Mouse (Mus musculus) heart, embryonic 16.5 days (tissue): ENCODE measurements around the gene Grik1. TPM values are rescaled to one million over a fixed set of nuclear protein-coding genes. Genes with fewer than 3 reads are reported as not detected.

Experiments used
- ATAC-seq: fragments of 200-750 bp; cut with Nextera tagmentation; replicated peaks from 2 replicates; pipeline ENCODE4 v1.8.0; 2017; ENCODE audit warnings: moderate number of reproducible peaks; ENCODE audit not compliant: insufficient read depth, low FRiP score; ENCODE audit errors: extremely low read depth
- H3K27ac ChIP-seq: fragments of 300-500 bp; sonication (generic); 2 replicates; pipeline ENCODE4 v1.5.1; 2014; ENCODE audit warnings: mild to moderate bottlenecking, low read length, control low read depth, moderate library complexity
- H3K27me3 ChIP-seq: fragments of 300-500 bp; sonication (generic); 2 replicates; pipeline ENCODE4 v1.6.1; 2014; ENCODE audit warnings: low read length, mixed read lengths; ENCODE audit not compliant: control insufficient read depth, insufficient read depth
- H3K36me3 ChIP-seq: fragments of 300-500 bp; sonication (generic); 2 replicates; pipeline ENCODE4 v1.6.1; 2014; ENCODE audit not compliant: control insufficient read depth, insufficient read depth
- H3K4me1 ChIP-seq: fragments of 300-500 bp; sonication (generic); 2 replicates; pipeline ENCODE4 v1.6.1; 2014; ENCODE audit warnings: low read length, mixed read lengths; ENCODE audit not compliant: control insufficient read depth, insufficient read depth
- H3K4me2 ChIP-seq: fragments of 300-500 bp; sonication (generic); 2 replicates; pipeline ENCODE4 v1.6.1; 2014; ENCODE audit warnings: low read depth, mild to moderate bottlenecking, control low read depth, low read length
- H3K4me3 ChIP-seq: fragments of 300-500 bp; sonication (generic); 2 replicates; pipeline ENCODE4 v1.5.1; 2014; ENCODE audit warnings: mild to moderate bottlenecking, control low read depth, low read length
- H3K9ac ChIP-seq: fragments of 300-500 bp; sonication (generic); 2 replicates; pipeline ENCODE4 v1.6.1; 2014; ENCODE audit warnings: low read length, control low read depth
- H3K9me3 ChIP-seq: fragments of 300-500 bp; sonication (generic); replicated peaks from 2 replicates; pipeline ENCODE4 v1.6.1; 2016; ENCODE audit warnings: low read length; ENCODE audit not compliant: control insufficient read depth
- WGBS: fragments of 180-500 bp; shearing (Covaris S2); extraction: QIAGEN DNeasy Blood & Tissue Kit; methylation state at CpG from one replicate; pipeline ENCODE4 v1.1.7; 2014; 5-methylcytosine and 5-hydroxymethylcytosine counted together
- polyA plus RNA-seq: library from polyadenylated mRNA; unstranded; fragments of >200 nt; fragmentation: Nextera tagmentation; extraction: Ambion mirVana; gene quantifications from 2 replicates; pipeline ENCODE4 v1.2.1, GENCODE M21; 2015

The Grik1 gene
- polyA plus RNA-seq, 1 experiment from 2014 or later = 0.34 TPM

GRCm38 (mm10) chr16:88178813-88179212 is 111.3 kb downstream of the Grik1 start:
- Histone ChIP-seq H3K36me3 (no peaks in the 10 kb centered on the region), H3K4me2 (no peak overlapping the region), H3K4me1 (no peaks in the 10 kb centered on the region), H3K9ac (no peak overlapping the region), H3K4me3 (no peak overlapping the region), H3K27ac (no peak overlapping the region), H3K27me3 (no peaks in the 10 kb centered on the region), H3K9me3 (no peaks in the 10 kb centered on the region)
- no peak for ATAC-seq
- 64% methylated on average over 6 of the region's 6 CpGs for WGBS

- no peak for ATAC-seq
- WGBS = 58% methylated on average over 3 of the region's 3 CpGs
- Histone ChIP-seq H3K27ac (no peak overlapping the region), H3K27me3 (no peaks in the 10 kb centered on the region), H3K4me1 (no peaks in the 10 kb centered on the region), H3K4me2 (no peak overlapping the region), H3K4me3 (no peak overlapping the region), H3K9ac (no peak overlapping the region), H3K9me3 (no peaks in the 10 kb centered on the region), H3K36me3 (no peaks in the 10 kb centered on the region)
Measured at GRCm38 (mm10) chr16:88177364-88177763, 112.7 kb downstream of the Grik1 start.

GRCm38 (mm10) chr16:88174083-88174721 is 115.9 kb downstream of the Grik1 start:
- Histone ChIP-seq H3K4me3 (no peak overlapping the region), H3K9ac (no peak overlapping the region), H3K9me3 (no peaks in the 10 kb centered on the region), H3K27ac (no peak overlapping the region), H3K4me1 (no peaks in the 10 kb centered on the region), H3K4me2 (no peak overlapping the region), H3K27me3 (no peaks in the 10 kb centered on the region), H3K36me3 (no peaks in the 10 kb centered on the region)
- no peak for ATAC-seq
- 79% methylated on average over 9 of the region's 9 CpGs for WGBS

- no peak overlapping the region for H3K4me3 ChIP-seq
- no peak overlapping the region for H3K27ac ChIP-seq
- no peaks in the 10 kb centered on the region for H3K4me1 ChIP-seq
- ATAC-seq = no peak
- no peaks in the 10 kb centered on the region for H3K36me3 ChIP-seq
- H3K9me3 ChIP-seq = no peaks in the 10 kb centered on the region
- H3K27me3 ChIP-seq = no peaks in the 10 kb centered on the region
- no peak overlapping the region for H3K4me2 ChIP-seq
- no peak overlapping the region for H3K9ac ChIP-seq
Measured at GRCm38 (mm10) chr16:88166547-88166946, 123.5 kb downstream of the Grik1 start.

GRCm38 (mm10) chr16:88142574-88142973 is 147.5 kb downstream of the Grik1 start:
- no peaks in the 10 kb centered on the region for H3K9me3 ChIP-seq
- H3K4me2 ChIP-seq = no peak overlapping the region
- H3K36me3 ChIP-seq = no peaks in the 10 kb centered on the region
- no peak overlapping the region for H3K9ac ChIP-seq
- no peak overlapping the region for H3K4me3 ChIP-seq
- H3K4me1 ChIP-seq = no peaks in the 10 kb centered on the region
- no peaks in the 10 kb centered on the region for H3K27me3 ChIP-seq
- ATAC-seq = no peak
- WGBS = 53% methylated on average over 2 of the region's 2 CpGs
- H3K27ac ChIP-seq = no peak overlapping the region

- Histone ChIP-seq H3K27me3 (no peaks in the 10 kb centered on the region), H3K4me3 (no peak overlapping the region), H3K36me3 (no peaks in the 10 kb centered on the region), H3K27ac (no peak overlapping the region), H3K9me3 (no peaks in the 10 kb centered on the region), H3K4me1 (no peaks in the 10 kb centered on the region), H3K4me2 (no peak overlapping the region), H3K9ac (no peak overlapping the region)
- WGBS = 68% methylated on average over 2 of the region's 2 CpGs
- no peak for ATAC-seq
Measured at GRCm38 (mm10) chr16:88142136-88142535, 147.9 kb downstream of the Grik1 start.

GRCm38 (mm10) chr16:88141594-88141993 is 148.5 kb downstream of the Grik1 start:
- no peak for ATAC-seq
- Histone ChIP-seq H3K36me3 (no peaks in the 10 kb centered on the region), H3K9me3 (no peaks in the 10 kb centered on the region), H3K27me3 (no peaks in the 10 kb centered on the region), H3K9ac (no peak overlapping the region), H3K4me2 (no peak overlapping the region), H3K27ac (no peak overlapping the region), H3K4me1 (no peaks in the 10 kb centered on the region), H3K4me3 (no peak overlapping the region)
- 89% methylated on average over 2 of the region's 2 CpGs for whole genome bisulfite sequencing

- Histone ChIP-seq H3K36me3 (no peaks in the 10 kb centered on the region), H3K4me3 (no peak overlapping the region), H3K9me3 (no peaks in the 10 kb centered on the region), H3K4me2 (no peak overlapping the region), H3K9ac (no peak overlapping the region), H3K4me1 (no peaks in the 10 kb centered on the region), H3K27ac (no peak overlapping the region), H3K27me3 (no peaks in the 10 kb centered on the region)
- ATAC-seq = no peak
- WGBS = 40% methylated on average over 1 of the region's 1 CpGs
Measured at GRCm38 (mm10) chr16:88138913-88139312, 151.2 kb downstream of the Grik1 start.

- H3K4me1 ChIP-seq = no peaks in the 10 kb centered on the region
- H3K4me2 ChIP-seq = no peak overlapping the region
- WGBS = 47% methylated on average over 2 of the region's 2 CpGs
- no peaks in the 10 kb centered on the region for H3K9me3 ChIP-seq
- no peaks in the 10 kb centered on the region for H3K36me3 ChIP-seq
- ATAC-seq = no peak
- H3K4me3 ChIP-seq = no peak overlapping the region
- no peak overlapping the region for H3K27ac ChIP-seq
- H3K9ac ChIP-seq = no peak overlapping the region
- no peaks in the 10 kb centered on the region for H3K27me3 ChIP-seq
Measured at GRCm38 (mm10) chr16:88132919-88133318, 157.1 kb downstream of the Grik1 start.
